Mouse (Mus musculus) testis, adult 2 months (tissue): ENCODE results near the gene Daam2.

Experiments
- CTCF ChIP-seq: fragments of 200-500 bp; IDR thresholded peaks from 2 replicates; pipeline ENCODE4 v1.5.1; 2012; ENCODE audit warnings: low read depth, mild to moderate bottlenecking, inconsistent platforms, low read length, moderate library complexity; ENCODE audit not compliant: control insufficient read depth, insufficient read depth, insufficient replicate concordance
- POLR2A ChIP-seq: fragments of 200-500 bp; IDR thresholded peaks from 2 replicates; pipeline ENCODE4 v1.6.1; 2012; ENCODE audit warnings: low read depth, mild to moderate bottlenecking, inconsistent platforms, low read length, moderate library complexity; ENCODE audit not compliant: control insufficient read depth

- TF ChIP-seq CTCF (no peak), POLR2A (no peak)
Measured at GRCm38 (mm10) chr17:49522002-49522401, 42.1 kb downstream of the Daam2 start.
